Mouse (Mus musculus) ES-E14 (cell line): ENCODE measurements around the gene Pex14.

Experiments
- CHD2 ChIP-seq: IDR thresholded peaks from 2 replicates; pipeline ENCODE4 v1.6.1; 2014; ENCODE audit warnings: mild to moderate bottlenecking, low read depth, low read length, inconsistent platforms
- HCFC1 ChIP-seq: IDR thresholded peaks from 2 replicates; pipeline ENCODE4 v1.6.1; 2012; ENCODE audit warnings: low read length, inconsistent platforms, borderline replicate concordance; ENCODE audit not compliant: insufficient read depth
- MAFK ChIP-seq: IDR thresholded peaks from 2 replicates; pipeline ENCODE4 v1.6.1; 2014; ENCODE audit warnings: mild to moderate bottlenecking, low read depth, low read length, inconsistent platforms; ENCODE audit not compliant: insufficient read depth
- ZC3H11A ChIP-seq: IDR thresholded peaks from 2 replicates; pipeline ENCODE4 v1.6.1; 2012; ENCODE audit warnings: low read depth, mild to moderate bottlenecking, inconsistent platforms, low read length, borderline replicate concordance
- ZNF384 ChIP-seq: IDR thresholded peaks from 2 replicates; pipeline ENCODE4 v1.6.1; 2012; ENCODE audit warnings: low read depth, low read length, inconsistent platforms

DNA sequence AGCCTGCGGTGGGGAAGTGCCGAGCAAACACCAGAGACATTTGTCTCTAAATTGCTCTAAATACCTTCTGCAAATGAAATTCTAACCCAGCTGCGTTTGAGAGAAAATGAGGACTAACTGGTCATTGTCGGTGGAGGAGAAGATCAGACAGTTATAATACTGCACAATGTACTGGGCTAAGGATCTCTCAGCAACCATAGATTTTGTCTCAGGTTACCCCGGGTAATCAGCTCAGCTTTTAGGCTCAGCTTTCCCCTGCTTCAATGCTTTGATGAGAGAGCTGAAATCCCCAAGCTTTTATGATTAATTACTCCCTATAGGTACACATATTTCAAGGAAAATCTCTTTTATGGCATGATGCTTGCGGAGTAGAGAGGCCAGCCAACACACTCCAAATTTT is 59.4 kb downstream of the Pex14 start:
- TF ChIP-seq HCFC1 (no peak), ZC3H11A (no peak), ZNF384 (no peak), CHD2 (no peak), MAFK (no peak)
